Mouse (Mus musculus) heart, adult 11 months (tissue): ENCODE results near the gene Golga2.

ENCODE experiments used
- DNase-seq: peaks from one replicate; pipeline ENCODE4 v3.0.0; 2022

The Golga2 gene

GRCm38 (mm10) chr2:32344598-32345321 lies 57.6 kb downstream of the Golga2 start:
- no peak for DNase-seq

- no peak for DNase-seq
Measured at GRCm38 (mm10) chr2:32347019-32347418, 59.8 kb downstream of the Golga2 start.

- no peak for DNase-seq
Measured at GRCm38 (mm10) chr2:32348311-32348710, 61.1 kb downstream of the Golga2 start.

GRCm38 (mm10) chr2:32349625-32350255 lies 62.6 kb downstream of the Golga2 start:
- DNase-seq: no peak

- DNase-seq: peak; percentile 95
Measured at GRCm38 (mm10) chr2:32350471-32351051, 63.4 kb downstream of the Golga2 start.

GRCm38 (mm10) chr2:32351471-32351961 lies 64.3 kb downstream of the Golga2 start:
- DNase-seq: no peak

- DNase-seq: peak; percentile 96
Measured at GRCm38 (mm10) chr2:32352151-32353006, 65.2 kb downstream of the Golga2 start, which contains the start of gene Ciz1. Gene Ciz1 (plus strand): TSS chr2:32352327.

GRCm38 (mm10) chr2:32353007-32353542 lies 65.9 kb downstream of the Golga2 start, which contains the start of gene Dnm1:
Gene Dnm1 (minus strand): TSS chr2:32353338.
- DNase-seq: peak; percentile 99

GRCm38 (mm10) chr2:32353836-32354235 lies 66.7 kb downstream of the Golga2 start:
- peak; percentile 91 for DNase-seq

- no peak for DNase-seq
Measured at GRCm38 (mm10) chr2:32354336-32354895, 67.2 kb downstream of the Golga2 start.

- no peak for DNase-seq
Measured at GRCm38 (mm10) chr2:32356216-32356615, 69.0 kb downstream of the Golga2 start.
